ENCODE assay signal across 11 mouse cellular contexts in the genomic region with DNA sequence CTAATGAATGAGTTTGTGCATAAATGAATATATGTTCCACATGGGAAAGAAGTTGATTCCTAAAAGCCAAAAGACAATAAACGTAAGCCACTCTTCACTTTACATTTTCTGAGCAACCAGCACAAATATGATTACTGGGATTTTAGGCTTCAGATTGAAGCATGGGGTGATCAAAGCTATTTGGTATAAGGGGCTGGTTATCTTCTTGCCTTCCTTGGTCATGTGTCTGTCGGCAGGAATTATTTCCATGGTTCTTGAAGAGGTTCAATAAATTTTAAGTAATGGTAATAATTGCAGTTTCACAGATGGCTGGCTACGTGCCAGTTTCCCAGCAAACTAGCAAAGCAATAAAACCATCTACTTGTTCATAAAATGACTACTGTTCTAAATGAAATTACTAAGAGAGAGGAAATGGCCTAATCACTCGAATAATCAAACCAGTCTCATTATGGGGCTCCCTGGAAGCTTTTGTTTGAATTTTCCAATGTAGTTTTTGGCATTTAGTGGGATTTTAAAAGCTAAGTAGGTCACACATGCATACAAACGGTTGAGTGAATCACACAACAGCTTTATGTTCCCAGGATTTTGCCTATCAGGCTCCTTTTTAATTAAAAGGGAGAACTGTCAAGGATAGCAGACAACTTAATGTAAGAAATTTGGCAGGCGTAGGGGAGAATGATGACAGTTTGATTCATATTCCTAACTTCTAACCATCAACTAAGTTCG.
DNase-seq lines count a peak whose midpoint lies in the region; ATAC-seq lines count a peak whose summit lies in the region.
"Had no signal": no experiment of that assay in that cellular context is flagged by ENCODE, and none has a peak within 500 bp of the region (broad histone marks: within the 10 kb centered on the region; RNA-seq: fewer than 3 reads in every experiment).

No protein-coding gene starts in this region.

- peak; percentile 11 to 53 for DNase-seq in cerebellum, postnatal 25 days
- DNase-seq in cerebellum, adult 11 months, result no peak
- DNase-seq in kidney, adult 11 months, result no peak
- DNase-seq in right cerebral cortex, adult 18-20 months, result peak; percentile 14
- DNase-seq in right cerebral cortex, postnatal 36 days (ENCODE audit: low spot score in 2 of 2), result no peak
- DNase-seq in right cerebral cortex, postnatal 14 days, result peak; percentile 34
- no peak for DNase-seq in frontal cortex, postnatal 14 days (ENCODE audit: low spot score in 2 of 2)

- no peaks in the 10 kb centered on the region for H3K27me3 ChIP-seq in kidney, embryonic 15.5 days
- H3K27me3 ChIP-seq: lung, embryonic 15.5 days; Patski had no signal

- no peaks in the 10 kb centered on the region for H3K9me3 ChIP-seq in kidney, embryonic 15.5 days (replicated peaks)
- H3K9me3 ChIP-seq: limb, embryonic 12.5 days; lung, embryonic 15.5 days had no signal

- 42% methylated on average over 7 of the region's 7 CpGs for WGBS in kidney, embryonic 15.5 days

- no peaks in the 10 kb centered on the region for H3K36me3 ChIP-seq in kidney, embryonic 15.5 days
- H3K36me3 ChIP-seq: limb, embryonic 12.5 days; lung, embryonic 15.5 days had no signal

- no peak overlapping the region for H3K9ac ChIP-seq in kidney, embryonic 15.5 days
- H3K9ac ChIP-seq: limb, embryonic 12.5 days; lung, embryonic 15.5 days had no signal

- H3K27ac ChIP-seq in kidney, embryonic 15.5 days, result peak overlapping the region; percentile 29
- H3K27ac ChIP-seq: limb, embryonic 12.5 days; lung, embryonic 15.5 days had no signal

- ATAC-seq in kidney, embryonic 15.5 days (replicated peaks; ENCODE audit: low FRiP score), result no peak; the same call in 1 of the 2 replicates
- ATAC-seq: Patski had no signal

- H3K4me1 ChIP-seq in kidney, embryonic 15.5 days, result peaks cover 10% of the 10 kb centered on the region; the same call in 1 of the 2 replicates
- H3K4me1 ChIP-seq: lung, embryonic 15.5 days had no signal

- H3K4me3 ChIP-seq in kidney, embryonic 15.5 days (replicated peaks), result no peak overlapping the region
- H3K4me3 ChIP-seq: limb, embryonic 12.5 days; lung, embryonic 15.5 days had no signal

- H3K4me2 ChIP-seq in kidney, embryonic 15.5 days, result no peak overlapping the region
- H3K4me2 ChIP-seq: limb, embryonic 12.5 days; lung, embryonic 15.5 days had no signal

Comparison
In these comparisons a context has a peak if more than half of its experiments do, and no peak if none do; other contexts are left out.
1. DNase-seq: peak in cerebellum, postnatal 25 days (2 of 2), right cerebral cortex, adult 18-20 months (single experiment) and right cerebral cortex, postnatal 14 days (single experiment); none in cerebellum, adult 11 months (single experiment), kidney, adult 11 months (single experiment), right cerebral cortex, postnatal 36 days (0 of 2) and frontal cortex, postnatal 14 days (0 of 2).